Mouse (Mus musculus) CD8-positive naive resting alpha-beta T cell, adult 57 days (primary cell): ENCODE measurements around the gene Mindy4. TPM values are rescaled to one million over a fixed set of nuclear protein-coding genes. Genes with fewer than 3 reads are reported as not detected.

Experiments used
- total RNA-seq: library from RNA; stranded (reverse); gene quantifications from one replicate; pipeline ENCODE4 v1.2.4, GENCODE M21; 2023

Gene Mindy4
- total RNA-seq, result 0.15 TPM

GRCm38 (mm10) chr6:55202913-55203910, at the start of gene Mindy4:
Mindy4 (plus strand) TSS chr6:55203383.

GRCm38 (mm10) chr6:55174741-55175181, 28.4 kb upstream of the Mindy4 start, which contains the start of gene Inmt:
Inmt (minus strand) TSS chr6:55175043.

GRCm38 (mm10) chr6:55335989-55336514, 132.9 kb downstream of the Mindy4 start, which contains the start of gene Aqp1:
Aqp1 (plus strand) TSS chr6:55336432.

Other genes starting within 250 kb of the Mindy4 start
- 25.5 TPM for gene Nod1, start 230.8 kb upstream of the Mindy4 start, total RNA-seq
- gene Ggct, start 210.4 kb upstream of the Mindy4 start, total RNA-seq, result 21.1 TPM
- 85.1 TPM for gene Gars, start 165.4 kb upstream of the Mindy4 start, total RNA-seq
- not detected for gene Crhr2, start 70.4 kb upstream of the Mindy4 start, total RNA-seq
- not detected for gene Inmt, start 28.3 kb upstream of the Mindy4 start, total RNA-seq
- gene Aqp1, start 133.0 kb downstream of the Mindy4 start, total RNA-seq, result 0.70 TPM
- gene Ghrhr, start 172.9 kb downstream of the Mindy4 start, total RNA-seq, result not detected
- gene Adcyap1r1, start 248.6 kb downstream of the Mindy4 start, total RNA-seq, result not detected